Mouse (Mus musculus) megakaryocyte, embryonic 14.5 days (primary cell): ENCODE data around the gene Impdh1.

Experiments
- FLI1 ChIP-seq: IDR thresholded peaks from 2 replicates; pipeline ENCODE4 v1.6.1; 2012; ENCODE audit warnings: low read length, inconsistent platforms, mixed read lengths
- GATA1 ChIP-seq: IDR thresholded peaks from 3 replicates; pipeline ENCODE4 v1.6.1; 2012; ENCODE audit warnings: mixed read lengths, low read length, inconsistent platforms, borderline replicate concordance

GRCm38 (mm10) chr6:29261831-29262230 lies 45.7 kb upstream of the Impdh1 start:
- no peak for TF ChIP-seq GATA1
- TF ChIP-seq FLI1 = no peak
